Mouse (Mus musculus): ENCODE results near the gene Mbtd1. TPM values are rescaled to one million over a fixed set of nuclear protein-coding genes. Genes with fewer than 3 reads are reported as not detected.

The Mbtd1 gene
- 19.3 TPM for polyA plus RNA-seq (2021)

DNA sequence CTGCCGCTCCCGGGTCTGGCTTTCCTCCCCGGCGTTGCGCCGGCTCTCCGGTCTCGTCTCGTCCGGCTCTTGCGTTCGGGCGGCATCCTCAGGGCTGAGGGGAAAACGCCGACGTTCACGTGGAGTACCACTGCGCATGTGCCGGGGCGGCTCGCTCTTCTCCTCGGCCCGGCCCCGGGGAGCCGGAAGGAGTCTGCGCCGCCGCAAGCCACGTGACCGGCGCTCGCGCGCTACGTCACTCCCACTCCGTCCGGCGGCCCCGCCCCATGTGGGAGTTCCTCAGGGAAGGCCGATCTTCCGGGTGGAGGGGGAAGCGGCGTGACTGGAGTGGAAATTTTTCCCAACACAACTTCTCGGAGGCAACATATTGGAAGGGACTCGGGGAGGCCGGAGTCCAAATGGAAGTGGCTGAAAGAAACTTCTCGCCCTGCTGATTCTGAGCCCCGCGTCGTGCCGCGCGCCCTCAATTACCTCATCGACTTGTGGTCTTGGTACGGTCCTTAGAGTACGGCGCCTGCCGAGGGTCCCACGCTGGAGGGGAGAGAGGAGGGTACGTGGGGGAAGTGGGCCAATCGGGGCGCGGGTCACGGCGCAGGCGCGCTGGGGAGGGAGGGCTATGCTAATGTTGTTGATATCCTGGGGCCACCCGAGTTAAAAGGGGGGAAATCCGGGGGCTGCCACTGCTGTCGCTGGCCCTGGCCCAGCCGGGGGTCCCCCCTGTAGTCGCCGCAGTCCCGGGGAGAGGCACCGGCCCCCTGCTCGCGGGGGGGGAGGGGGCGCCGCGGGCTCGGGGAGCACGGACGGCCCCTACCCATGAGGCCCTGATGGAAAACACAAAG is at the start of gene Mbtd1, which contains the start of gene Utp18:
TSS of gene Mbtd1 (plus strand) at position 281 of the 839 bp plus-strand sequence.
TSS of gene Utp18 (minus strand) at position 195 of the 839 bp plus-strand sequence.
- DNase-seq (ENCODE audit: low read depth, low spot score) (peak; percentile 72), ATAC-seq (peak; percentile 85)
- H3K27me3 ChIP-seq, result no peaks in the 10 kb centered on the region
- TF ChIP-seq CTCF (IDR thresholded peaks at IDR 0.05), result no peak
- in situ Hi-C loops (cut with MboI; ENCODE audit: low pct_unique_long_range_greater_than_20kb), result no loop called here
- ChIA-PET CTCF (no interaction called here), POLR2A (no interaction called here)

DNA sequence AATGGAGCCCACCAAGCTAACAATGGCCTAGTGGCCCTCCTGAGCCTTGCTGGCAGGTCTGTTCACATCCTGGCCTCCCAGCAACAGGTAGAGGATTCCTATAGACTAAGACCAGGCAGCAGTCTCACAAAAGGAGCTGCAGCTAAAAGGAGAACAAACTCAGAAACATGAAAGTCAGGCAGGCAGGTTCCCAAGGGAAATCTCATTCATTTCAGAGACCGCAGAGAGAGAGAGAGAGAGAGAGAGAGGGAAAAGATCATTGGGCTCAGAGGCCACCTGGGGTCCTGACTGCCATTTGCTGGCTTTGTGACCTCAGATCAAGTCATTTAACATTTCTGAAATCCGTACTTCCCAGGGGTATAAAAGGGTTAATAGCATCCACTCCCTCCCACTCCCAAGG is 38.3 kb upstream of the Mbtd1 start:
- in situ Hi-C loops (cut with MboI; ENCODE audit: low pct_unique_long_range_greater_than_20kb), result no loop called here
- H3K27me3 ChIP-seq, result no peaks in the 10 kb centered on the region
- POLR2A ChIA-PET, result no interaction called here
- TF ChIP-seq CTCF (IDR thresholded peaks at IDR 0.05), result no peak
- DNase-seq (ENCODE audit: low read depth, low spot score) (no peak), ATAC-seq (no peak)
- CTCF ChIA-PET, result no interaction called here

DNA sequence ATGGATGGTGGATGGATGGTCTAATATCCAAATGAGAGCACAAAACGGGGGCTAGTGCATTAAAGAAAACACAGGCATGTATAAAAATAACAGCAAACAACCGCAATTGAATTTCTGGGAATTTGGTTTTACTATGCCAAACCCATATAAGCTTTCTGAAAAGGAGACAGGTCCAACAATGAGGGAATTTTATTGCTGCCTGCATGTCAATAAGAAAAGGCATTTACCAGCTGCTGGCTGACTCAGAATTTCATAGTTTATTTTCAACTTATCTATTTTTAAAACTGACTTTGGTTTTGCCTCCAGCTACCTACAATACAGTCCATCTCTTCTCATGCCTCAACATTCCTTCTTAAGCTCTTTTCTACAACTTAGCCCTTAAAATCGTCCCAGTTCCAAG is 33.1 kb upstream of the Mbtd1 start:
- ATAC-seq, result no peak
- CTCF ChIA-PET, result no interaction called here
- TF ChIP-seq CTCF (IDR thresholded peaks at IDR 0.05), result no peak
- H3K27me3 ChIP-seq, result peaks cover 4% of the 10 kb centered on the region
- DNase-seq (ENCODE audit: low read depth, low spot score), result no peak
- in situ Hi-C loops (cut with MboI; ENCODE audit: low pct_unique_long_range_greater_than_20kb), result no loop called here
- POLR2A ChIA-PET, result no interaction called here

DNA sequence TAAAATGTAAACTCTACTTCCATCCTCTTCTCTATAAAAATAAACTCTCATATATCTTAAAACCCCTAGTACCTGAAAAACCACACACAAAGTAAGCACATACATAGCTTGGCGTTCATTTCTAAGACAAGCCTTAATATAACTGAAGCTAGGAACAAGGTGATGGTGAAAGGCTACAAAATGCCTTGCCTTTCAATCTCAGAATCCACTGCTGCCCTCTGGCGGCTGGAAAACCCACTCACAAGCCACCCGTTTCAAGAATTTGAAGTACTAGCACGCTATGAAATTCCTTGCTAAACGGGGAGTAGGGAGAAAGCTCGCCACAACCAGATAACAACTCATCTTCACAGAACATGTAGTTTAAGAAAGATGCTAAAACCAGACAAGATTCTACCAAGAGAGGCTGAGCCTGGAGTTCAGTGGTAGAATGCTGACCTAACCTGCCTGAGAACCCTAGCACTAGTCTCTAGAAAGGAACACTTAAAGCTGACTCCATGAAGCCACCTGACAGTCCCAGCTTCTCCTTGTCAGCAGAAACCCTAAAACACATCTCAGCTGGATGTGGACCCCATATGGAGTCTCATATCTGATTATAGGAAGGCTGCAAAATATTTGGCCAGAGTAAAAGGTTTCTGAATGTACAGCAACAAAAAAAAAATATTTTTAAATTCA is 29.2 kb upstream of the Mbtd1 start:
- peak; percentile 73 for ATAC-seq
- DNase-seq (ENCODE audit: low read depth, low spot score), result peak; percentile 7
- TF ChIP-seq CTCF (IDR thresholded peaks at IDR 0.05), result peak; percentile 89
- ChIA-PET POLR2A (interaction anchor here (1.2 kb wide), 1 partner anchor 96 kb away, joined by 4 read pairs; no protein-coding TSS in a partner anchor), CTCF (interaction anchor here (0.7 to 2.0 kb wide), 5 partner anchors 9 to 358 kb away, joined by 3 to 11 read pairs (median 5); no protein-coding TSS in a partner anchor)
- peaks cover 4% of the 10 kb centered on the region for H3K27me3 ChIP-seq
- in situ Hi-C loops (cut with MboI; ENCODE audit: low pct_unique_long_range_greater_than_20kb), result no loop called here

DNA sequence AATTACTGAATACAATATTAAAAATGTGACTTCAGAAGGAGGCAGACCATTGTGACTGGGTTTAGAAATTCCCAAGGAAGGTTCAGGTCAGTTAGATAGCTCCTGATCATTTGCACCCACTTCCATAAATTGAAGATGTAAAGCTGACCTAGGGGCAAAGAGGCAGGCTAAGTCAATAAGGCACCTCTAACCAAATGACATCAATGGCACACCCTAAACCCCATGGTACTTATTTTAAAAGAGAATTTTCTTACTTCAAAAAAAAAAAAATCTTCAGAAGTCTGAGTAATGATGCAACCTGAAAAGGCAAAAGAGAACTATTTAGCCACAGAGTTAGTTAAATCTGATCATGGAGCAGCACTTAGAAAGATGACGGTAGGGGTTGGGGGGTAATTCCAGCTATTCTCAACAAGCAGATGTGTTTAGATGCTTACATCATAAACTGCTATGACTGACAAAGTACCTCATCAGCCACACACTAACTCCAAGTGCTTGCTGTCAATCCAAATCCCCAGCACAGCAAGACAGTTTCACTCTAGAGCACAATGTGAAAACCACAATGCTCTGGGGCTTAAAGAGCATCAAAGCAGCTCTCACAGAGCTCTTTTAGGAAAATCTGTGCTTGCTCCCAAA is 25.0 kb upstream of the Mbtd1 start:
- ATAC-seq, result no peak
- H3K27me3 ChIP-seq, result no peaks in the 10 kb centered on the region
- ChIA-PET CTCF (interaction anchor here (1.7 kb wide), 1 partner anchor 10 kb away, joined by 7 read pairs; no protein-coding TSS in a partner anchor), POLR2A (interaction anchor here (0.9 kb wide), 1 partner anchor 363 kb away, joined by 3 read pairs; no protein-coding TSS in a partner anchor)
- no peak for TF ChIP-seq CTCF (IDR thresholded peaks at IDR 0.05)
- no peak for DNase-seq (ENCODE audit: low read depth, low spot score)
- in situ Hi-C loops (cut with MboI; ENCODE audit: low pct_unique_long_range_greater_than_20kb), result no loop called here

DNA sequence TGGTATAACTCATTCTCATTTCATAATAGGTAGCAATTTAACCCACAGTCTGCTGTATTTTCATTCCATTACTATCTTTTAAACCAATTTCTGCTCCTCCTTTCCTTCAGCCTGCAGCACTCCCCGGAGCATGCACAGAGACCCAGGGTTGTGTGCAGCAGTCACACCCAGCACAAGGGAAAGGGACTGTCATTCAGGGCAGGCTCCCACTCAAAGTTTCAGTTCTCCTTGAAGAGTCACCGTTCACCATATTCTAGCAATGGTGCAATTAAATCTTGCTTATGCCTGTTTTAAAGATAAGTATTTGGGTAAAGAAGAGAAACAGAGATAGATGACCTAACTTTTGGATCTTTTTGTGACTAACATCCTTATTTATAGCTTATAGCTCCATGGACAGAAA is 24.5 kb upstream of the Mbtd1 start:
- CTCF ChIA-PET, result interaction anchor here (1.7 kb wide), 1 partner anchor 10 kb away, joined by 7 read pairs; no protein-coding TSS in a partner anchor
- in situ Hi-C loops (cut with MboI; ENCODE audit: low pct_unique_long_range_greater_than_20kb), result no loop called here

DNA sequence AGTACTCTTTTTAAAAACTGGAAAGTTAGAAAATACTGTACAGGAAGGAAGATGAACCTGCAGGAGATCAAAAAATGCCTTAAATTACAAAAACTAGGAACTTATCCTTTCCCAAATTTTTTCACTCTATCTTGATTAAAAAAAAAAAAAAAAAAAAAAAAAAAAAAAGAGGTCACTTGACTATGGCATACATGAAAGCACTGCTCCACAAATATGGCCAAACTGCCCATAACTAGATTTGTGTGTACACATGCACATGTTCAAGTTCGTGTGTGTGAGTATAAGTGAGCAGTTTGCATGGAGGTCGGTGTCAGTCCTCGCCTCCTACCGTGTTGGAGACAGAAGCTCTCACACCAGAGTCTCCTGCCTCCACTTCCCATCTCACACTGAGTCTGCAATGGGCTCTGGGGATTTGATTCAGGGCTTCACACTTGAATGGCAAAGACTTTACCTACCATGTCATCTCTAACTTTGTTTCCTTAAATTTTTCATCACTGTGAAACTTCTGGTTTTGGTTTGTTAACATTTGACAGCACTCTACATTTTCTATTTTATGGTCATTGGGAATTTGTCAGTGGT is 23.5 kb upstream of the Mbtd1 start:
- CTCF ChIA-PET, result no interaction called here

More for the DNA sequence above, 24.5 kb upstream of the Mbtd1 start:
- POLR2A ChIA-PET, result interaction anchor here (0.9 kb wide), 1 partner anchor 364 kb away, joined by 3 read pairs; no protein-coding TSS in a partner anchor
- DNase-seq (ENCODE audit: low read depth, low spot score), result no peak
- TF ChIP-seq CTCF (IDR thresholded peaks at IDR 0.05), result no peak
- no peak for ATAC-seq
- H3K27me3 ChIP-seq, result no peaks in the 10 kb centered on the region

DNA sequence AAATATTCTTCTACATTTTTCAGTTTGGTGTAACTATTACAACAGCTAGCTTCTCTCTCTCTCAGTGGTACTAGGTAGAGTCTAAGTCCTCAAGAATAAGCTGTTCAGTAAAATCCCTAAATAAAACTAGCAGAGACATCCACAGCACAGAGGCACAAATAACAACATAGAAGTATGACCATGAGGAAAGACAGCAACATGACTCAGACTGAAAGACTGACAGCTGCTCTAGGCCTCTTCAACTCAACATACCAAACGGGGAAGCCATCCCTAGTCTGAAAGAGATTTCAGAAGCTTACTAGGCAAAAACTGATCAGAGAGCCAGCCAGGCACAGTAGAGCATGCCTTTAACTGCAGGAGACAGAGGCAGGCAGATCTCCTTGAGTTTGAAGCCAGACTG is 23.0 kb upstream of the Mbtd1 start:
- DNase-seq (ENCODE audit: low read depth, low spot score), result no peak
- no peak for TF ChIP-seq CTCF (IDR thresholded peaks at IDR 0.05)
- POLR2A ChIA-PET, result no interaction called here
- in situ Hi-C loops (cut with MboI; ENCODE audit: low pct_unique_long_range_greater_than_20kb), result no loop called here
- CTCF ChIA-PET, result no interaction called here
- no peak for ATAC-seq
- no peaks in the 10 kb centered on the region for H3K27me3 ChIP-seq

More for the DNA sequence above, 23.5 kb upstream of the Mbtd1 start:
- no peak for ATAC-seq
- DNase-seq (ENCODE audit: low read depth, low spot score), result no peak
- in situ Hi-C loops (cut with MboI; ENCODE audit: low pct_unique_long_range_greater_than_20kb), result no loop called here
- no peak for TF ChIP-seq CTCF (IDR thresholded peaks at IDR 0.05)
- POLR2A ChIA-PET, result no interaction called here
- H3K27me3 ChIP-seq, result no peaks in the 10 kb centered on the region

DNA sequence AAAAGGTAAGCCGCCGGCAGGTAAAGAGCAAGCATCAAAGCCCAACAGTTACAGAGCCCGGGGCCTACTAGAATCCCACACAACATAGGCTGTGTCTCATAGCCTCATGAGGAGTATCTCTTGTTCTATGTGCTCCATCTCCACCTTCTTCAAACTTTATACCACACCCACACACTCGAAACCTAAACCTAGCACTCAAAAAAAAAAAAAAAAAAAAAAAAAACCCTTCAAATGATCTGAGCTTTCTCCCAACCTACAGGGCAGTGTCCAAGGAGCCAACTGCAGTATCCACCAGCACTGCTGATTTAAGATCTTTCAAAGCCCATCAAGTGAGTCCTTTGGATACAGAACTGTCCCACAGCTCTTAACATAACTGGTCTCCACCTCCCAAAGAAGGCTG is 1.6 kb upstream of the Mbtd1 start:
- POLR2A ChIA-PET, result no interaction called here

DNA sequence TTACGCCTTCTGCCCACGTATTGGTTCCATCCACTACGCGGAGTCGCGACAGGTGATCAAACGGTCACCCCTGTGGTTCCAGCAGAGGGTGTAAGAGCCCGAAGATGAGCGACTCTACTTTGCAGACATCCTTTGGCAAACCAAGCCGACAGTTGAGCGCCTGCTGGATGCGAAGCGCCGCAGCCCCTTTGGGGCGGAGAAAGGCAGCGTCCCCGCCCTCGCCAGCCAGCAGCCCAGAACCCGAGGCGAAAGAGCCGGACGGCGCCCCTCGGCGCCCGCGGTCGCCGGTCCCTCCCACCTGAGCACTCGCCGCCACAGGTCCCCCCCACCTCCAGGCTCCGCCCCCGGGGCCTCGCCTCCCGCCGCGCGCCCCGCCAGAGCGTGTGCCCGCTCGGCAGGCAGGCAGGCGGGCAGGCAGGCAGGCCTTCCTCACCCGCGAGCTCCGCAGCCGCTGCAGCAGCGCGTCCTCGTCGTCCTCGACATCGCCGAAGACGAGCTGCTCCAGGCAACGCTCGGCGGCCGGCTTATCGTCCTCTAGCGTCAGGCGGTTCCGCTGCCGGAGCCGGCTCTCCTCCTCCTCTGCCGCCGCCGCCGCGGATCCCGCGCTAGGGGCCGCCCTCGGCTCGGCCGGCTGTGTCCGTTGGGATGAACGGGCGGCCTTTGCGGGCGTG is 616 bp upstream of the Mbtd1 start:
- H3K27me3 ChIP-seq, result no peaks in the 10 kb centered on the region
- in situ Hi-C loops (cut with MboI; ENCODE audit: low pct_unique_long_range_greater_than_20kb), result no loop called here
- TF ChIP-seq CTCF (IDR thresholded peaks at IDR 0.05), result no peak
- ATAC-seq, result peak; percentile 68
- CTCF ChIA-PET, result no interaction called here
- POLR2A ChIA-PET, result no interaction called here
- DNase-seq (ENCODE audit: low read depth, low spot score), result no peak

More for the DNA sequence above, 1.6 kb upstream of the Mbtd1 start:
- ATAC-seq (no peak), DNase-seq (ENCODE audit: low read depth, low spot score) (no peak)
- CTCF ChIA-PET, result no interaction called here
- no peak for TF ChIP-seq CTCF (IDR thresholded peaks at IDR 0.05)
- H3K27me3 ChIP-seq, result no peaks in the 10 kb centered on the region
- in situ Hi-C loops (cut with MboI; ENCODE audit: low pct_unique_long_range_greater_than_20kb), result no loop called here

Measured in Patski (cell line).